Mouse (Mus musculus): ENCODE results near the gene Dpf1. TPM values are rescaled to one million over a fixed set of nuclear protein-coding genes. Genes with fewer than 3 reads are reported as not detected.

The Dpf1 gene
- polyA plus RNA-seq, 1 experiment from 2014 or later = 14.7 TPM

- DNase-seq = peak; percentile 57
- no peak for TF ChIP-seq CTCF (IDR thresholded peaks at IDR 0.05; ENCODE audit: low read depth)
- Histone ChIP-seq H3K36me3 (ENCODE audit: insufficient read depth) (no peaks in the 10 kb centered on the region), H3K4me3 (ENCODE audit: low read depth, low read length) (peak overlapping the region; percentile 54), H3K4me2 (peak overlapping the region; percentile 79), H3K27me3 (ENCODE audit: insufficient read depth, low read length) (peaks cover 15% of the 10 kb centered on the region; the same call in 1 of the 2 replicates), H3K4me1 (ENCODE audit: insufficient read depth) (peaks cover 21% of the 10 kb centered on the region), H3K9me3 (ENCODE audit: low read depth, low read length) (no peaks in the 10 kb centered on the region), H3K9ac (peak overlapping the region; percentile 46), H3K27ac (ENCODE audit: low read depth) (no peak overlapping the region)
- no peak for ATAC-seq (ENCODE audit: insufficient read depth)
- WGBS = under 1% methylated on average over 47 of the region's 48 CpGs
These were observed 912 bp downstream of the Dpf1 start for GRCm38 (mm10) chr7:29304463-29305262.

GRCm38 (mm10) chr7:29305263-29305988 is 1.7 kb downstream of the Dpf1 start:
- H3K27ac ChIP-seq (ENCODE audit: low read depth) = no peak overlapping the region
- ATAC-seq (ENCODE audit: insufficient read depth) (no peak), DNase-seq (peak; percentile 56)
- peaks cover 21% of the 10 kb centered on the region for H3K4me1 ChIP-seq (ENCODE audit: insufficient read depth)
- H3K4me3 ChIP-seq (ENCODE audit: low read depth, low read length) = peak overlapping the region; percentile 54
- peak overlapping the region; percentile 79 for H3K4me2 ChIP-seq
- TF ChIP-seq CTCF (IDR thresholded peaks at IDR 0.05; ENCODE audit: low read depth) = peak; percentile 8; the same call in 1 of the 2 replicates
- H3K9ac ChIP-seq = peak overlapping the region; percentile 46
- H3K36me3 ChIP-seq (ENCODE audit: insufficient read depth) = no peaks in the 10 kb centered on the region
- peaks cover 15% of the 10 kb centered on the region; the same call in 1 of the 2 replicates for H3K27me3 ChIP-seq (ENCODE audit: insufficient read depth, low read length)
- 23% methylated on average over 9 of the region's 9 CpGs for WGBS
- no peaks in the 10 kb centered on the region for H3K9me3 ChIP-seq (ENCODE audit: low read depth, low read length)

GRCm38 (mm10) chr7:29306108-29306507 is 2.4 kb downstream of the Dpf1 start:
- Histone ChIP-seq H3K4me1 (ENCODE audit: insufficient read depth) (peaks cover 21% of the 10 kb centered on the region), H3K4me3 (ENCODE audit: low read depth, low read length) (no peak overlapping the region), H3K36me3 (ENCODE audit: insufficient read depth) (no peaks in the 10 kb centered on the region), H3K27ac (ENCODE audit: low read depth) (no peak overlapping the region), H3K27me3 (ENCODE audit: insufficient read depth, low read length) (peaks cover 15% of the 10 kb centered on the region; the same call in 1 of the 2 replicates), H3K4me2 (peak overlapping the region; percentile 79; the same call in 1 of the 2 replicates), H3K9me3 (ENCODE audit: low read depth, low read length) (no peaks in the 10 kb centered on the region), H3K9ac (no peak overlapping the region)
- ATAC-seq (ENCODE audit: insufficient read depth) (no peak), DNase-seq (no peak)
- no peak for TF ChIP-seq CTCF (IDR thresholded peaks at IDR 0.05; ENCODE audit: low read depth)
- 56% methylated on average over 7 of the region's 7 CpGs for WGBS

- TF ChIP-seq CTCF (IDR thresholded peaks at IDR 0.05; ENCODE audit: low read depth) = peak; percentile 62
- peak overlapping the region; percentile 98 for H3K4me2 ChIP-seq
- peaks cover 21% of the 10 kb centered on the region for H3K4me1 ChIP-seq (ENCODE audit: insufficient read depth)
- H3K4me3 ChIP-seq (ENCODE audit: low read depth, low read length) = no peak overlapping the region
- H3K36me3 ChIP-seq (ENCODE audit: insufficient read depth) = no peaks in the 10 kb centered on the region
- no peak overlapping the region for H3K9ac ChIP-seq
- DNase-seq (peak; percentile 88), ATAC-seq (ENCODE audit: insufficient read depth) (no peak)
- 28% methylated on average over 7 of the region's 7 CpGs for WGBS
- H3K9me3 ChIP-seq (ENCODE audit: low read depth, low read length) = no peaks in the 10 kb centered on the region
- peak overlapping the region; percentile 12; the same call in 1 of the 2 replicates for H3K27ac ChIP-seq (ENCODE audit: low read depth)
- H3K27me3 ChIP-seq (ENCODE audit: insufficient read depth, low read length) = peaks cover 15% of the 10 kb centered on the region; the same call in 1 of the 2 replicates
These were observed 2.9 kb downstream of the Dpf1 start for GRCm38 (mm10) chr7:29306619-29307018.

GRCm38 (mm10) chr7:29307350-29308104 is 3.8 kb downstream of the Dpf1 start:
- Histone ChIP-seq H3K4me1 (ENCODE audit: insufficient read depth) (peaks cover 21% of the 10 kb centered on the region), H3K27ac (ENCODE audit: low read depth) (peak overlapping the region; percentile 50), H3K9ac (peak overlapping the region; percentile 44), H3K36me3 (ENCODE audit: insufficient read depth) (0 out of 2 replicates have a peak, but pooled peaks cover 4% of the 10 kb centered on the region), H3K4me2 (peak overlapping the region; percentile 98), H3K4me3 (ENCODE audit: low read depth, low read length) (peak overlapping the region; percentile 65), H3K27me3 (ENCODE audit: insufficient read depth, low read length) (peaks cover 15% of the 10 kb centered on the region; the same call in 1 of the 2 replicates), H3K9me3 (ENCODE audit: low read depth, low read length) (no peaks in the 10 kb centered on the region)
- WGBS = 2% methylated on average over 42 of the region's 42 CpGs
- DNase-seq (peak; percentile 96), ATAC-seq (ENCODE audit: insufficient read depth) (peak; percentile 80)
- TF ChIP-seq CTCF (IDR thresholded peaks at IDR 0.05; ENCODE audit: low read depth) = no peak

- Histone ChIP-seq H3K4me1 (ENCODE audit: insufficient read depth) (peaks cover 21% of the 10 kb centered on the region), H3K9ac (peak overlapping the region; percentile 64), H3K4me2 (peak overlapping the region; percentile 98), H3K36me3 (ENCODE audit: insufficient read depth) (0 out of 2 replicates have a peak, but pooled peaks cover 4% of the 10 kb centered on the region), H3K27ac (ENCODE audit: low read depth) (peak overlapping the region; percentile 2; the same call in 1 of the 2 replicates), H3K9me3 (ENCODE audit: low read depth, low read length) (no peaks in the 10 kb centered on the region), H3K27me3 (ENCODE audit: insufficient read depth, low read length) (peaks cover 9% of the 10 kb centered on the region; the same call in 1 of the 2 replicates), H3K4me3 (ENCODE audit: low read depth, low read length) (peak overlapping the region; percentile 49)
- DNase-seq (peak; percentile 58), ATAC-seq (ENCODE audit: insufficient read depth) (peak; percentile 0; the same call in 1 of the 2 replicates)
- WGBS = under 1% methylated on average over 36 of the region's 36 CpGs
- TF ChIP-seq CTCF (IDR thresholded peaks at IDR 0.05; ENCODE audit: low read depth) = no peak
These were observed 5.5 kb downstream of the Dpf1 start for GRCm38 (mm10) chr7:29309221-29309721.
